Mouse (Mus musculus): ENCODE measurements at regions not wholly inside any gene's neighbourhood (a gene's known extent, or its start where the extent isn't known, plus 50 kb on each side); places are given as distances from the start of the nearest gene placed in this dataset.

- no peak for TF ChIP-seq POLR2A (IDR thresholded peaks at IDR 0.05; ENCODE audit: borderline replicate concordance, extremely low read depth, low read depth, low read length)
- no peak for TF ChIP-seq CTCF (IDR thresholded peaks at IDR 0.05; ENCODE audit: insufficient read depth, low read length)
Measured at GRCm38 (mm10) chr8:89289017-89289416, 245.1 kb upstream of the Sall1 start.

Measured in lung, adult 2 months (tissue).